Mouse (Mus musculus) heart, embryonic 16.5 days (tissue): ENCODE data around the gene Defb38. TPM values are rescaled to one million over a fixed set of nuclear protein-coding genes. Genes with fewer than 3 reads are reported as not detected.

Source experiments
- ATAC-seq: fragments of 200-750 bp; cut with Nextera tagmentation; replicated peaks from 2 replicates; pipeline ENCODE4 v1.8.0; 2017; ENCODE audit warnings: moderate number of reproducible peaks; ENCODE audit not compliant: insufficient read depth, low FRiP score; ENCODE audit errors: extremely low read depth
- H3K27ac ChIP-seq: fragments of 300-500 bp; sonication (generic); 2 replicates; pipeline ENCODE4 v1.5.1; 2014; ENCODE audit warnings: mild to moderate bottlenecking, low read length, control low read depth, moderate library complexity
- H3K27me3 ChIP-seq: fragments of 300-500 bp; sonication (generic); 2 replicates; pipeline ENCODE4 v1.6.1; 2014; ENCODE audit warnings: low read length, mixed read lengths; ENCODE audit not compliant: control insufficient read depth, insufficient read depth
- H3K36me3 ChIP-seq: fragments of 300-500 bp; sonication (generic); 2 replicates; pipeline ENCODE4 v1.6.1; 2014; ENCODE audit not compliant: control insufficient read depth, insufficient read depth
- H3K4me1 ChIP-seq: fragments of 300-500 bp; sonication (generic); 2 replicates; pipeline ENCODE4 v1.6.1; 2014; ENCODE audit warnings: low read length, mixed read lengths; ENCODE audit not compliant: control insufficient read depth, insufficient read depth
- H3K4me2 ChIP-seq: fragments of 300-500 bp; sonication (generic); 2 replicates; pipeline ENCODE4 v1.6.1; 2014; ENCODE audit warnings: low read depth, mild to moderate bottlenecking, control low read depth, low read length
- H3K4me3 ChIP-seq: fragments of 300-500 bp; sonication (generic); 2 replicates; pipeline ENCODE4 v1.5.1; 2014; ENCODE audit warnings: mild to moderate bottlenecking, control low read depth, low read length
- H3K9ac ChIP-seq: fragments of 300-500 bp; sonication (generic); 2 replicates; pipeline ENCODE4 v1.6.1; 2014; ENCODE audit warnings: low read length, control low read depth
- H3K9me3 ChIP-seq: fragments of 300-500 bp; sonication (generic); replicated peaks from 2 replicates; pipeline ENCODE4 v1.6.1; 2016; ENCODE audit warnings: low read length; ENCODE audit not compliant: control insufficient read depth
- WGBS: fragments of 180-500 bp; shearing (Covaris S2); extraction: QIAGEN DNeasy Blood & Tissue Kit; methylation state at CpG from one replicate; pipeline ENCODE4 v1.1.7; 2014; 5-methylcytosine and 5-hydroxymethylcytosine counted together
- polyA plus RNA-seq: library from polyadenylated mRNA; unstranded; fragments of >200 nt; fragmentation: Nextera tagmentation; extraction: Ambion mirVana; gene quantifications from 2 replicates; pipeline ENCODE4 v1.2.1, GENCODE M21; 2015

The Defb38 gene
- polyA plus RNA-seq = not detected in 2 replicates

- 74% methylated on average over 1 of the region's 1 CpGs for WGBS
- H3K27ac ChIP-seq = no peak within 1 kb of the TSS
- H3K4me1 ChIP-seq = no peaks in the 10 kb centered on the region
- H3K9ac ChIP-seq = no peak within 1 kb of the TSS
- no peak for ATAC-seq
- no peaks in the 10 kb centered on the region for H3K9me3 ChIP-seq
- H3K36me3 ChIP-seq = no peaks in the 10 kb centered on the region
- no peak within 1 kb of the TSS for H3K4me2 ChIP-seq
- no peak within 1 kb of the TSS for H3K4me3 ChIP-seq
- H3K27me3 ChIP-seq = no peaks in the 10 kb centered on the region
These were observed at the start of gene Defb38 for GRCm38 (mm10) chr8:19026466-19026865. Gene Defb38, minus strand, starts transcription at chr8:19026566.

DNA sequence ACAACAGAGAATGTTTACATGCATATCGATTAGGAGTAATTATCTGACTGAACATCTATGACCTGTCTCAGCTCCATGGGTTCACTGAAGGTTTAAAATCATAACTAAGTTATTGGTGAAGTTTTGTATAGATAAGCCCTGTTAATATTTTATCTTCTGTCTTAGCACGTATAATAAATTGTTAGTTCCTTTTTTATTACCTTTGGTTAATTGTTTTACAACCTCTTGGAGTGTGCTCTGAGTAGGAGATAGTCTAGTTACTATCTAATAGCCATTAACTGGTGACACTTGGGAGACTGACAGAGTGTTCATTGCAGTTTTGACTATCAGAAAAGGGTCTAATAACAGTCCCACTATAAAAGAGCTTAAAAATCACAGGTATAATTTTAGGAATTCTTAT is 39.6 kb upstream of the Defb38 start:
- no peak overlapping the region for H3K4me2 ChIP-seq
- H3K4me3 ChIP-seq = no peak overlapping the region
- no peak for ATAC-seq
- H3K27ac ChIP-seq = no peak overlapping the region
- H3K9me3 ChIP-seq = no peaks in the 10 kb centered on the region; the same call in 1 of the 2 replicates
- no peaks in the 10 kb centered on the region for H3K27me3 ChIP-seq
- H3K36me3 ChIP-seq = no peaks in the 10 kb centered on the region
- no peaks in the 10 kb centered on the region for H3K4me1 ChIP-seq
- no peak overlapping the region for H3K9ac ChIP-seq
- 77% methylated on average over 2 of the region's 2 CpGs for WGBS

GRCm38 (mm10) chr8:19064710-19065109 is 38.3 kb upstream of the Defb38 start, which contains the start of gene Defb39:
Gene Defb39, minus strand, starts transcription at chr8:19064810.
- no peaks in the 10 kb centered on the region for H3K27me3 ChIP-seq
- H3K27ac ChIP-seq = no peak within 1 kb of the TSS
- no peak within 1 kb of the TSS for H3K9ac ChIP-seq
- WGBS = 61% methylated on average over 1 of the region's 1 CpGs
- no peaks in the 10 kb centered on the region; the same call in 1 of the 2 replicates for H3K9me3 ChIP-seq
- no peak within 1 kb of the TSS for H3K4me2 ChIP-seq
- no peaks in the 10 kb centered on the region for H3K36me3 ChIP-seq
- no peak within 1 kb of the TSS for H3K4me3 ChIP-seq
- no peak for ATAC-seq
- no peaks in the 10 kb centered on the region for H3K4me1 ChIP-seq

DNA sequence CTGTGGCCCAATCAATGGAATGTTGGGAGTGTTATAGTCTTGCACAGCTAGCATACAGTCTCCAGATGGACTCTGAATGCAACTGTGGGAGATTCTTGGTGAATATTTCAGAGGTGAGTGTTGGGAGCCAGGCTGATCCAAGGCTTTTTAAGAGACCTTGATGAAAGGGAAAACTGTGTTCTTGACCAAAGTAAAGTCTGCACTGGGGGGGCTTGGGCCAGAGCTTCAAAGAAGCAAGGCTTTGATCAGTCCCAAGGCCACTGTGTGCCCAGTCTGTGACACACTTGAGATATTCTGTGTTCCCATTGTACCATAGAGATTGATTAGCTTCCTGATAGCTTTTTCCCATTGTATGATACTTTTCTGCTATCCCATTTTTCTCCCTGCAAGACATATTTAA is 36.5 kb upstream of the Defb38 start:
- H3K4me2 ChIP-seq = no peak overlapping the region

GRCm38 (mm10) chr8:19045242-19045641 is 18.9 kb upstream of the Defb38 start:
- no peaks in the 10 kb centered on the region for H3K4me1 ChIP-seq
- 91% methylated on average over 14 of the region's 14 CpGs for WGBS

More for the DNA sequence above, 36.5 kb upstream of the Defb38 start:
- Histone ChIP-seq H3K9ac (no peak overlapping the region), H3K36me3 (no peaks in the 10 kb centered on the region), H3K4me1 (no peaks in the 10 kb centered on the region), H3K4me3 (no peak overlapping the region), H3K9me3 (no peaks in the 10 kb centered on the region; the same call in 1 of the 2 replicates), H3K27me3 (no peaks in the 10 kb centered on the region), H3K27ac (no peak overlapping the region)
- no peak for ATAC-seq

More at GRCm38 (mm10) chr8:19045242-19045641, 18.9 kb upstream of the Defb38 start:
- no peak for ATAC-seq
- Histone ChIP-seq H3K9ac (no peak overlapping the region), H3K27me3 (no peaks in the 10 kb centered on the region), H3K27ac (no peak overlapping the region), H3K4me2 (no peak overlapping the region), H3K4me3 (no peak overlapping the region), H3K9me3 (no peaks in the 10 kb centered on the region), H3K36me3 (no peaks in the 10 kb centered on the region)

Other genes starting within 250 kb of the Defb38 start
- not detected in 2 replicates for gene Defb40, start 48.3 kb downstream of the Defb38 start, polyA plus RNA-seq
- gene Defb37, start 35.5 kb downstream of the Defb38 start, polyA plus RNA-seq = not detected in 2 replicates
- not detected in 2 replicates for gene Defb39, start 38.2 kb upstream of the Defb38 start, polyA plus RNA-seq
- not detected in 2 replicates for gene Defb12, start 88.3 kb upstream of the Defb38 start, polyA plus RNA-seq
- gene Defb34, start 97.2 kb upstream of the Defb38 start, polyA plus RNA-seq = not detected in 2 replicates
- not detected in 2 replicates for gene Gm45826, start 114.2 kb upstream of the Defb38 start, polyA plus RNA-seq
- not detected in 2 replicates for gene Defb14, start 167.8 kb upstream of the Defb38 start, polyA plus RNA-seq
- gene Defb4, start 172.1 kb upstream of the Defb38 start, polyA plus RNA-seq = not detected in 2 replicates
- gene Defb6, start 198.9 kb upstream of the Defb38 start, polyA plus RNA-seq = not detected in 2 replicates
- gene Defb46, start 213.3 kb upstream of the Defb38 start, polyA plus RNA-seq = not detected in 2 replicates
- gene Defb5, start 221.0 kb upstream of the Defb38 start, polyA plus RNA-seq = not detected in 2 replicates